Mouse (Mus musculus): Measurements from ENCODE around the gene Tnrc6a.

DNA sequence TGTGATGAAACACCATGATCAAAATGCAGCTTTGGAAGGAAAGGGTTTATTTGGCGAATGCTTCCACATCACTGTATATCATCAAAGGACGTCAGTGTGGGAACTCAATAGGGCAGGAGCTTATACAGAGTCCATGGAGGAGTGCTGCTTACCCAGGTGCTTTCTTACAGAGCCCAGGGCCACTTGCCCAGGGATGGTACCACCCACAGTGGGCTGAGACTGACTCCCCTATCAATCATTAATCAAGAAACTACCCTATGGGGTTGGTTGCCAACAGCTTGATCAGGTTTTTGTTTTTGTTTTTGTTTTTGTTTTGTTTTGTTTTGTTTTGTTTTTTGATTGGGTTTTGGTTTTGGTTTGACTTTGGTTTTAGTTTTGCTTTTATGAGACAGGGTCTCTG, 43.8 kb downstream of the Tnrc6a start:
- no peak for TF ChIP-seq E2F4 (IDR thresholded peaks at IDR 0.05; ENCODE audit: insufficient replicate concordance, low read depth, low read length)
- TF ChIP-seq CHD2 (IDR thresholded peaks at IDR 0.05; ENCODE audit: low read length) = no peak
- TF ChIP-seq CTCF (conservative IDR thresholded peaks at IDR 0.05 in 1 of 2, IDR thresholded peaks at IDR 0.05 in 1 of 2; ENCODE audit: low read depth in 2 of 2, low read length in 2 of 2) = no peak
- TF ChIP-seq MYC (IDR thresholded peaks at IDR 0.05; ENCODE audit: low read depth, low read length) = no peak
- TF ChIP-seq TCF12 (IDR thresholded peaks at IDR 0.05; ENCODE audit: low read depth, low read length) = no peak
- TF ChIP-seq MXI1 (IDR thresholded peaks at IDR 0.05; ENCODE audit: low read depth, low read length) = no peak
- TF ChIP-seq ELF1 (IDR thresholded peaks at IDR 0.05; ENCODE audit: low read depth, low read length) = no peak
- no peak for TF ChIP-seq USF1 (IDR thresholded peaks at IDR 0.05; ENCODE audit: low read depth, low read length)
- TF ChIP-seq POLR2A (IDR thresholded peaks at IDR 0.05; ENCODE audit: low read depth, low read length) = no peak
- no peak for TF ChIP-seq EP300 (IDR thresholded peaks at IDR 0.05; ENCODE audit: low read length)
- TF ChIP-seq PAX5 (IDR thresholded peaks at IDR 0.05; ENCODE audit: low read length) = no peak
